Mouse (Mus musculus) embryonic stem cell, embryonic (primary cell): ENCODE measurements at regions not wholly inside any gene's neighbourhood (a gene's known extent, or its start where the extent isn't known, plus 50 kb on each side); places are given as distances from the start of the nearest gene placed in this dataset.

Source experiments
- CTCF ChIA-PET, 4 experiments: fragments of 300-600 bp in 2 of 4; fragments of 350-600 bp in 2 of 4; sonication (Branson Sonifier 250); formaldehyde crosslinking; loops; one replicate each; lab custom pipeline; 2022; ENCODE audit warnings: inconsistent platforms in 2 of 4; lab: Charles Lee
- POLR2A ChIA-PET, 4 experiments: fragments of 300-600 bp in 2 of 4; fragments of 350-600 bp in 2 of 4; sonication (Branson Sonifier 250); formaldehyde crosslinking; loops; one replicate each; lab custom pipeline; 2022; ENCODE audit warnings: antibody characterized with exemption in 4 of 4, inconsistent platforms in 1 of 4; lab: Charles Lee

DNA sequence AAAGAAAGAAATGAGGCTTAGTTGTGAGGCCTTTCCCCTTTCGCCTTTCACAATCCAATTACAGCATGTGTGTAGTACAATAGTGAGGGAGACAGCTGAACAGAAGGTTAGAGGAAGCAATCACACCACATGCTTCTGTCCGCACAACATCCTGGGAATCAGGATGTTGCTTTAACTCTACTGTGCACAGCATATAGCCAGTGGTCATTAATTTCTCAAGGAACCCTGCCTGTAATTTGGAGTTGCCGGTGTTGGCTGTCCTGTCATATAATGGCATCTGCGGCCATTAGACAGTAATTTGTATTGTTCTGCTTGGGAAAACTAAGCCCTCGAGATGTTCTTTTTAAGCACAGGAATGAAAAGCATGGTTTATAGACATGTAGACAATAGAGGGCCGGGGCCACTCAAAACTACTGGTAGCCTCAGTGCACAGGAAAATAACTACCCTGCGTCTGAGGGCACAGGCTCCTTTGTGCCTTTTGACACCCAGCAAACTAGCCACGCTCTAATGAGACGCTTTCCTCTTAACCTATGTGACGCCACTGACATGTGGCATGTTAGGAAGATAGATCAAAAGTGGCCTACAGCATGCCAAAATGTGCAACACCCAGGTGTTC lies 233.2 kb upstream of the Robo2 start:
- POLR2A ChIA-PET: no interaction called here
- CTCF ChIA-PET: no interaction called here

- POLR2A ChIA-PET: interaction anchor here in 1 of 4 experiments (0.6 kb wide), 1 partner anchor 14 kb away, joined by 4 read pairs; no protein-coding TSS in a partner anchor
- CTCF ChIA-PET: interaction anchor here in 1 of 4 experiments (1.1 kb wide), 1 partner anchor 9 kb away, joined by 3 read pairs; no protein-coding TSS in a partner anchor
These were observed 228.2 kb upstream of the Robo2 start for GRCm38 (mm10) chr16:74639805-74640204.

DNA sequence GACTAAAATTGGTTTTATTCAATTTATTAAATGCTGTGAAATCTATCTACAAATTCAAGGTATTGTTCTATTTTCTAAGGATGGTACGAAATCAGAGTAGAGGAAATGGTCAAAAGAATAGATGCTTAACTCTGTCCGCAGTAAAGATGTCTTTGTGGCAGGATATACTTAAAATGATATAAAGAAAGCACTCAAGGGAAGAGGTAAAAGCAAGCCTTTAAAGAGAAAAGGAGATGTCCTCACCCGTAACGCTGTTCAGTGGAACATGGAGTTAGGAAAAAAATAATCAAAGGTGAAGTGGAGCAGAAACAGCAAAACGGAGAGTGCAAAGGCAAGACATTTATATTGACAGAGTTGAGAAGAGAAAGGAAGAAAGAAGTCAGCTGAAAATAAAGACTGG lies 226.0 kb upstream of the Robo2 start:
- ChIA-PET CTCF (no interaction called here), POLR2A (no interaction called here)

DNA sequence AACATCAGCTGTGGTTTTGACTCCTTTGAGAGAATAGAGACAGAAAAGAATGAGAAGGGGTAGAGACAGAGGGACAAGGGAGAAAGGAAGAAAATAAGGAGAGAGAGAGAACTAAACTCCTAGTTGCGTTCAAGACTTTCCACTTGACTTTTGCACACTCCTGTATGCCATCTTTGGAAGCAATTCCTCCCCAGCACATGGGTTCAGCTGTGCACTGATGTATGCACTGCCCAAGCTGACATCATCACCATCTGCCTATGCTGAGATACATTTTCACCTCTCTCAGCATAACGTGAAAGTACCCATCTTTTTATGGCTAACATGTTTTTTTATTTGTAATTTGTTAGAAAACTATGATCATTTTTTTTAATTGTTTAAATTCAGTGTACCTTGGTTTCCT lies 214.2 kb upstream of the Robo2 start:
- POLR2A ChIA-PET: no interaction called here
- CTCF ChIA-PET: no interaction called here

DNA sequence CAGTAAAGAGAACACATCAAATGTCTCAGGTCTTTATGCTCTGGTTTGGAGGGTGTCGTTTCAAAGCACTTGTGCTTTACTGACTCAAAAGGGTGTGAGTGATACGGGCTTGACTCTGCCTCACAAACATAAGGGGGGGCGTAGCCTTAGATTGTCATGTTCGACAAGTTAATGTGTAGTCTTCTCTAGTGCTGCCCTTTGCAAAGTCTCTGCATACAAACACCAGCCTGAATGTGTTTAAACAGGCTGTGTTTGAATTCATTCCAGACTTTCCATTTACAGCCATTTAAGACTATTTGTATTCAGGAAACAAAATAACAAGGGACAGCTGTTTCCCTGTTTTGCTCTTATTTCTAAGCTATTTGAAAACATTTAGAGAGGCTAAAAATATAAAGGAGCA lies 200.4 kb upstream of the Robo2 start:
- ChIA-PET POLR2A (no interaction called here), CTCF (no interaction called here)

- POLR2A ChIA-PET: no interaction called here
- CTCF ChIA-PET: no interaction called here
These were observed 197.9 kb upstream of the Robo2 start for GRCm38 (mm10) chr16:74609564-74609963.

DNA sequence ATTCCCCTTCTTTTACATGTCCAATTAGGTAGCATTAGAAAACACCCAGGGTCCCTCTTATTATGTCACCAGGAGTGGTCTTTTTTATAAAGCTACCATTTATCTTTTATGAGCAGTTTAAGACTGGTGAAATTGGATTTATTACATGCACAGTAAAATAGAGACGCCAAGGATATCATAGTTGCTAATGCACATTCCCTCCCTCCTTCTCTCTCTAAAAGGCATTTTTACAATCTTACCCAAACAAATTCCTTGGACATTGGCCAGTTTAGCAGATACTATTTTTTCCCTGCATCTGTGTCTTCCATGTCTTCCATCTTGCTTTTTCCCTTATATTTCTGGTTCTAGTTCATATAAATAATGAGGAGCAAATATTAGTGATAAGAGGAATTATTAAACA lies 186.7 kb upstream of the Robo2 start:
- CTCF ChIA-PET: no interaction called here

GRCm38 (mm10) chr16:74597735-74598340 lies 186.2 kb upstream of the Robo2 start:
- POLR2A ChIA-PET: no interaction called here
- CTCF ChIA-PET: no interaction called here

More for the DNA sequence above, 186.7 kb upstream of the Robo2 start:
- POLR2A ChIA-PET: no interaction called here

- ChIA-PET POLR2A (no interaction called here), CTCF (no interaction called here)
These were observed 180.3 kb upstream of the Robo2 start for GRCm38 (mm10) chr16:74591896-74592295.

DNA sequence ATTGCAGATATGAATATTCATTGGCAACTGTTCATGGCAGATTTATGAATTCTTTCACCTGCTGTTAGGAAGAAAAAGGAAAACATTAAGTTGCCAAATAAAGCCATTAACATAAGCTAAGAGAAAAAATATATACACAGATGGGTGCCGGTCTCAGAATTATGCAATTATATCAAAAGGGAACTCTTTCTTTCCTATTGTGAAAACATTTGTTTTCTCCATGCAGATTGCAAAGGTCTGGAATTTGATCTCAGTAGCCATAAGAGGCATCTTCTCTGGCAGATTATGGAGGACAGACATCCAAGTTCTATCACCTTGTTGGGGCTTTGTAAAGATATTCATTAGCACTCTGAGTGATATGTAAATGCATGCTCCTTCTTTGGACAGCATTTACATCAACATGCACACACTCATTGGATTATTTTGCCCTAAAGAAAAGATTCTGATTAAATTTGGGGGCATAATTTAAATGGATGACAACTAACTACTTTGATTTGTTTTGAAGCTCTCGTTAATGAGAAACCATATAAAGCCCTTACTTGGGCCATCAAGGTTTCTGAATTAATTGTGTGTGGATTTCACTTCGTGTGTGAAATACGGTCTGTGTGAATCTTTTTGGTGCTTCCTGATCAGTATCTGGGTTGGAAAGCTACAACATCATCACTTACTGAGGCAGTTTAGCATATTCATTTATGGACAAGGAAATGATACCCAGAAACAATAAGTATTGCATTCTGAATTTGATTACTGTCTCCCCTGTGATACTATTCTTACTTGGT lies 171.2 kb upstream of the Robo2 start:
- POLR2A ChIA-PET: no interaction called here
- CTCF ChIA-PET: no interaction called here

DNA sequence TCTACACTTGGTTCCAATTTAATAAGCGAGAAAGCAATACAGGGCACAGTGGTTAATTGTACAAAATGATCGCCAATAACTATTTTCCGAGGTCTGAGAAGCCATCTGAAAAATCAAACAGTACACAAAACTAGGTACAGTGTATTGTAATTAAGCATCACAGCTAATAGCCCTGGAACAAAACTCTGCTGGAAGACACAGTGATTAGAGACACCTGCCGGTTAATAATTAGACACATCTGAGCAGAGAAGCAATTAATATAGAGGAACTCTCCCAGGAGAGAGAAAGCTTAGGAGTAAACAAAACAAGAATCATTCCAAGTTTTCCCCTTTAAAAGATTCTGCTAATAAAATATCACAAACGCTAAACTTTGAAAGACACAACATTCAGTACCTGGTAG lies 136.7 kb upstream of the Robo2 start:
- ChIA-PET CTCF (no interaction called here), POLR2A (no interaction called here)

DNA sequence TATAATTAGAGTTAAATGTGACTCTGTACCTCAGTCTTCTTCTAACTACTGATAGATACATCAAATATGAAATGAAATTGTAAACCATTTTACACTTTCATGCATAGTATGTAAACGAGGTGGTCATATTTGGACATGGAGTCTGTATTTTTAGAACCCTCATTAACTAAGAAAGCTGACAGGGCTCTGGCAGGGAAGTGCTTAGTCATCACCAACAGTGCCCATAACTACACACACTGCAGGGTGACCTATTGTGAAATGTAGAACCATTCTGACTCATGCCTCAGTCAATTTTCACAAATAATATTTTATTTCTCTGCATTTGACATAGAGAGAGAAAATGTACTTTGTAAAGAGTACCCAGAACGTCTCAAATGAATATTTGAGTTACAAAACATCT lies 118.9 kb upstream of the Robo2 start:
- POLR2A ChIA-PET: no interaction called here

GRCm38 (mm10) chr16:74528245-74528644 lies 116.6 kb upstream of the Robo2 start:
- ChIA-PET CTCF (no interaction called here), POLR2A (no interaction called here)

More for the DNA sequence above, 118.9 kb upstream of the Robo2 start:
- CTCF ChIA-PET: no interaction called here

DNA sequence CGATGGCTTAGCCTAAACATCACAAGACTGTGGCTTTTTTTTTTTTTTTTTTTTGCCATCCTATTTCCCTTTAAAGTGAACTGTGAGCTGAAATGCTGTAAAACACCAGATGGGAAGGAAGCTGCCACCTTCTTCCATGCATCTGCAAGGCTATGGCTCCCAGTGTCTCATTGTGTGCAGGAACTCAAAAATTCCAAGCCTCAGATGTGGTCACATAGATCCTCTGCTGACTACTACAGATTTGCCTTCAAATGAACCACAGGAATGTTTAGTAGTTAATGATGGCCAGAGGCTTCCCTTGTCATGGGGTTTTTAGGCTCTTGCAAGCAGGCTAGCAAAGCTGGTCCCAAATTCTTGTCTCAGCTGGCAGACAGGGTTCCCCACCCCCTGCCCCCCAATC lies 114.9 kb upstream of the Robo2 start:
- ChIA-PET POLR2A (interaction anchor here in 1 of 4 experiments (0.6 kb wide), 1 partner anchor 48 kb away, joined by 5 read pairs; no protein-coding TSS in a partner anchor), CTCF (interaction anchor here in 2 of 4 experiments (0.6 to 0.7 kb wide), 3 partner anchors 40 to 1745 kb away, joined by 4 to 10 read pairs (median 8); no protein-coding TSS in a partner anchor)

GRCm38 (mm10) chr16:74520501-74520900 lies 108.9 kb upstream of the Robo2 start:
- CTCF ChIA-PET: no interaction called here
- POLR2A ChIA-PET: no interaction called here

DNA sequence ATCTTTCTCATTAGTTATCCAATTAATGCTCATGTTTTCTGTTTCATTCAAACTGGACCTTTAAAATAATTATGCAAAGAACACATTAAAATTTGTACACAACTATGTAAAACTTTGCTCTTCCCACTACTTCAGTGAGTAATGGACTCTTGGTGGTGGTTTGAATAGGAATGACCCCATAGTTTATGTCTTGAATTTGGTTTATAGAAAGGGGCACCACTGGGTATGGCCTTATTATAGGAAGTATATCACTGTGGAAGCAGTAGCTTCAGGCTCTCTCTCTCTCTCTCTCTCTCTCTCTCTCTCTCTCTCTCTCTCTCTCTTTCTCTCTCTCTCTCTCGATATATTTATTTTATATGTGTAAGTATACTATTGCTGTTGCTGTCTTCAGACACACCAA lies 106.3 kb upstream of the Robo2 start:
- POLR2A ChIA-PET: no interaction called here
- CTCF ChIA-PET: no interaction called here

DNA sequence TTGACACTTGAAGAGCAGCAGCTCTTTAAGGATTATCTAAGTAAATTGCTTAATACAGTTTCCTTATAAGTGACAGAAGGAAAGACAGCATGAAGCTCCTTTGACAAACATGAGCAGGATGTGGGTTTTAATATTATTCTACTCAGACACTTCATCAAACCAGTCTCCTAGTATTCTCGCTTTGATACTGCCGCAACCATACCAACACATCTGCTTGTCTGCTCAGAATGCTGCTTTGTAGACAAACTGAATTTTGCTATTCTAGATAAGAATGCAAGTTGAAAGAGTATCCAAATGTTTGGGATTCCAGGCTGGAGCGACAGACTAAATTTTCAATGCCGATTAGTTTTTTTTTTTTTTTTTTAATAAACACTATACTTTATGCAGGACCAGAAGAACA lies 105.7 kb upstream of the Robo2 start:
- POLR2A ChIA-PET: no interaction called here
- CTCF ChIA-PET: no interaction called here

GRCm38 (mm10) chr16:74514481-74514880 lies 102.9 kb upstream of the Robo2 start:
- ChIA-PET POLR2A (no interaction called here), CTCF (no interaction called here)

GRCm38 (mm10) chr16:74510383-74510782 lies 98.8 kb upstream of the Robo2 start:
- POLR2A ChIA-PET: no interaction called here
- CTCF ChIA-PET: no interaction called here

DNA sequence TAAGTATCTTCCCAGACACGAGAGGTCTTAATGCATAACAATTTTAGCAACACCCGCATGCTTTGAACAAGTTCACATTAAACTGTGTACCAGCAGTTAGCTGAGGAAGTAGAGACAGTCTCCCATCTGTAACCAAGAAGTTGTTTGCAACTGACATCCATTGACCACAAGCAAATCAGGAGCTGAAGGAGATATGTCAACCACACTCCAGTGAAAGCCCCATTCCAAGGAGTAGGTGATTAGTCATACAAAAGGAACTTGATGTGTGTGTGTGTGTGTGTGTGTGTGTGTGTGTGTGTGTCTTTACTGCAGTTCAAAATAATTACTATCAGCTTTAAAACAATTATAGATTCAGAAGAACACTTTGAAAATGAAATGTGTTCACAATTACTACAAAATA lies 97.9 kb upstream of the Robo2 start:
- ChIA-PET CTCF (no interaction called here), POLR2A (no interaction called here)

- POLR2A ChIA-PET: no interaction called here
- CTCF ChIA-PET: no interaction called here
These were observed 95.1 kb upstream of the Robo2 start for GRCm38 (mm10) chr16:74506719-74507118.
